Mouse (Mus musculus) cortical plate, adult 2 months (tissue): ENCODE data around the gene Rassf5.

Experiments
- CTCF ChIP-seq: fragments of 200-500 bp; IDR thresholded peaks from 2 replicates; pipeline ENCODE4 v1.5.1; 2011; ENCODE audit warnings: mild to moderate bottlenecking, control low read depth, low read length; ENCODE audit not compliant: insufficient read depth; ENCODE audit errors: extremely low read depth
- POLR2A ChIP-seq: fragments of 200-500 bp; IDR thresholded peaks from 2 replicates; pipeline ENCODE4 v1.6.1; 2011; ENCODE audit warnings: mild to moderate bottlenecking, low read length, control low read depth; ENCODE audit not compliant: insufficient read depth; ENCODE audit errors: extremely low read depth

DNA sequence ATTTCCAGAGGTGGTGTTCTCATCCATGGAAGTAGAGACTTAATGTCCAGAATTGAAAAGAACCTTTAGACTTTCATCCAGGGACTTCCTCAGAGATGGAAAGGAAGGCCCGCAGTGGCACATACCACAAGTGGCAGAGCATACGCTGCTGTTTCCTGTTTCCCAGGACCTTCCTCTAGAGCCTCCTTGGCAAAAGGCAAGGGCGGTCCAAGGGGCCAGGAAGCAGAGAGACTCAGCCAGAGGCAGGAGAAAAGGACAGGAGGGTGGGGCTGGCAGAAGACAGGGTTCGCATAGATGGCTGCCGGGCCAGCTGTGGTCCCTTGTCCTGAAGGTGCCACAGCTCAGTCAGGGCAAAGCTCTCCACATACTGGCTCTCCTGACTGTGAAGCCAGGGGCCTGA, 32.1 kb downstream of the Rassf5 start:
- no peak for TF ChIP-seq CTCF
- no peak for TF ChIP-seq POLR2A
